Mouse (Mus musculus) liver, adult (tissue): ENCODE results near the gene Pigg.

Experiments used
- GATA4 ChIP-seq: IDR thresholded peaks from 2 replicates; pipeline ENCODE4 v1.6.1; 2014; ENCODE audit warnings: mild to moderate bottlenecking, low read length; ENCODE audit not compliant: insufficient replicate concordance

The Pigg gene

DNA sequence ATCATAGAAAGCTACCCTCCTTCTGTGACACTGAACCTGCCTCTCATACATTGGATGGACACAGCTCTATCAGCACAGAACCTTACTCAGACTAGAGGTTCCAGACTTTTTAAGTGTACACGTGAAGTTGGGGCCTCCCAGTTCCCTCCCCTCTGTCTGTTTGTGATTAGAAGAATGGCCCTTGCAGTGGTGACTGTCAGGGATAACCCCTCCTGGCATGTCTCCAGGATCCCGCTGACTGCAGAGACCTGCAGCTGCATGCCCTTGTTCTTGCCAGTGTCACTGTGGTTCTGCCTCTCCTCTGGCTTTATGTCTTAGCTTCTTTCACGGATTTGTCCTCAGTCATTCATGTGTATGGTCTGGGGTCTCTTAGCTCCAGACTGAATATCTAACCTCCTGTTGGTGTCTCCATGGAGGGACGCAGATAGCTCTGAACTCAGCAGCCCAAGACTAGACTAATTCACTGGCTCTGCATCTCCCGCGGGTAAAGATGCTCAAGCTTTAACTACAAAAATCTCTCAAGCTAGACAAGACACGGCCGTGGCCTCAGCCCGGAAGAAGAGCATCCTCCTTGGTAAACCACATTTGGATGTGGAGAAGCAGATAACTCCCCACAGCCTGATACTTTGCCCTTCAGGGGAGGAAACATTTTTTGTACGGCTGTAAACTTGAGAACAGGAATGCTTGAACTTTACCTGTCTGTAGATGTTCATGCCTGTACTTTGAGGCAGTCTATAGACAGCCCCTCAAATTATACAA lies 33.1 kb downstream of the Pigg start:
- TF ChIP-seq GATA4: no peak

DNA sequence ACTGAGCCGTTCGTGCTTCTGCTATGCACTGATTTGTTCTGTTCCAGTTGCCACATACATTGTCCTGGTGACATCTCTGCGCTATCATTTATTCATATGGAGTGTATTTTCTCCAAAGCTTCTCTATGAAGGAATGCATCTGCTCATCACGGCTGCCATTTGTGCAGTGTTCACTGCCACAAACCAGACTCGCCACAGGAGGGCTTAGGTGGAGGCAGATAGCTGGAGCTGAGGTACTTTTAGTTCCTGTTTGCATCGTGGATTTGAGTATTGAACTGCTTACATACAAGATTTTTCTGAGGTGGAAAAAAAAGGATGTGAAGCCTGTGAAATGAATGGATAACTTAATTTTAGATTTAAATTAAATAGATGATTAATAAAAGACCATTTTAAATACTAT lies 35.4 kb downstream of the Pigg start:
- no peak for TF ChIP-seq GATA4

DNA sequence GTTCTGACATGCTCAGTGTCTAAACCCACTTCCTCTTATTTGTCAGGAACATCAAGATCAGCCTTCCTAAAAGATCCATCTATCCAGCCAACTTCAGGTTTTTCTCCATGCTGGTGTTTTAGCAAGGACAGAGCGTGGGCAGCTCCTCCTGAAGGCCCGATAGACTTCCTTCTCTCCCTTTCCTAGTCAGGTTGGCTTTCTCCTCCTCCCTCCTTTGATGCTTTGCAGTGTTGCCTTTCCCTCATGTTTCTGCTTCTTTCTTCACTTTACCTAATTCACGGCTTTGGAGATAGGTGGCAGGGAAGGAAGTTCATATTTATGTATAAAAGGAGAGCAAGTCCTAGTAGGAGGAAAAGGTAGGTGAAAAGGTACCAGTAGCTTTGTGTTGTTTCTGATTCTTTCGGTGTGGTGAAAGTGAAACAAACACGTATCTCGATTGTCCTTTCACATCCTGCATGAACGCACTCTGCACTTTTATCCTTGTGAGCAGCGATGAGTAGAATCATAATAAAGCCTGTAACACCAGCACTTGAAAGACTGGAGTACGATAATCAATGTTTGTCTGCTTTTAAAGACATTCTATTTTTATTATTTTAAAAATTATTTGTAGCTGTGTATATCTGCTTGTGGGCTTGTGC lies 37.2 kb downstream of the Pigg start:
- no peak for TF ChIP-seq GATA4

DNA sequence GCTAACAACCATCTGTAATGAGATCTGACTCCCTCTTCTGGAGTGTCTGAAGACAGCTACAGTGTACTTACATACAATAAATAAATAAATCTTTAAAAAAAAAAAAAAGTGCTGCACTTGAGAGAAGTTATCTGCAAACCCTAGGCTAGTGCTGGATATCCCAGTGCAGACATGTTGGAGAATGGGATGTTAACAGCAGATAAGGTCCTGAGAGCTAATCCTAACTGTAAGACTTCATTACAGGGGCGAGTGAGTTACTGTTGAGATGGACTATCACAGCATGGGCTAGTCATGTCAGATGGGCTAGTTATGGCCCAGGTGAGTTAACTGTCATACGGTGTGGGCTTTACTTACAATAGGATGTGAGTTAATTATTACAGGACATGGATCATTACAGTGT lies 41.6 kb downstream of the Pigg start:
- no peak for TF ChIP-seq GATA4

DNA sequence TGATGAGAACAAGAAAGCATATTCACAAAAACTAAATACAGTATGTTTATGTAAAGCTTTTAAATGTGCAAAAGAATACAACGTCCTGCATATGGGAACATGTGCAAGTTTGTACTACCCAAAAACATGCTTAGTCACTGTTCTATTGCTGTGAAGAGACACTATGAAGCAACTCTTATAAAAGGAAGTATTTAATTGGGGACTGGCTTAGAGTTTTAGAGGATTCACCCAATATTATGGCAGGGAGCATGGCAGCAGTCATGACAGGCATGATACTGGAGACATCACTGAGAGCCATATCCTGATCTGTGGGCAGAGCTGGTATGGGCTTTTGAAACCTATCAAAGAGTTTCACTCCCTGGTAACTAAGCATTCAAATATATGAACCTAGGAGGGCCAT lies 45.5 kb downstream of the Pigg start:
- TF ChIP-seq GATA4: no peak

DNA sequence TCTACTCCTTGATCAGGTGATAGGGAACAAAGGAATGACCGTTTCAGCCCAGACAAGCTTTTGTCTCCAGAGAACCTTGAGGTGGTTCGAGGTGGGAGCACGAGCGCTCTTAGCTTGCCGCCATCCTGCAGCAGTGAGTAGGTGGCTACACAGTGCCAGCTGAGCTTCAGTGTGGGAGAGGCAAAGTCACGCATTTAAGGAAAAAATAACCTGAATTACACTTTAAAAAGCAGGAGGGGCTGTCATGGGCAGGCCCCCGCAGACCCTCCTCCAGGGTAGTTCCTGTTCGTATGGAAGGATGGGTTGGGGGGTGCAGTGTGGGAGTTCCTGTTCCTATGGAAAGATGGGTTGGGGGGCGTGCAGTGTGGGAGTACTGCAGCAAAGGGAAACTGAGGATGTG lies 47.1 kb downstream of the Pigg start:
- TF ChIP-seq GATA4: no peak

DNA sequence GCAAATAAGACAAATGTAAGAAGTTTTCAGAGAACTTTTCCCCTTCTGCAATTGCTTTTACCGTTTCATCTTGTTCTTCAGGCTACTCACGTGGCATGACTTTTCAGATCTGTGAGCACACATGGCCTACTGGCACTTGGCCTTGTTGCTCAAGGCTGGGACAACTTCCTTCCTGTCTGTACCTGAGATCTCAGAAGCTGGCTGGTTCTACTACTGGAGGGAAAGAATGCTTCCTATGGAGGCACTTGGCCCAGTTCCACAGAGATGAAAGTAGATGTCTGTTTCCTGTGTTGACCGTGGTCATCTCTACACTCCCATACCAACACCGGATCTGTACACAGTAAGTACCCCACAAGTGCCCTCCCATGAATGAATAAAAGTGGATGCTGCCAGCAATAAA lies 47.8 kb downstream of the Pigg start:
- no peak for TF ChIP-seq GATA4

DNA sequence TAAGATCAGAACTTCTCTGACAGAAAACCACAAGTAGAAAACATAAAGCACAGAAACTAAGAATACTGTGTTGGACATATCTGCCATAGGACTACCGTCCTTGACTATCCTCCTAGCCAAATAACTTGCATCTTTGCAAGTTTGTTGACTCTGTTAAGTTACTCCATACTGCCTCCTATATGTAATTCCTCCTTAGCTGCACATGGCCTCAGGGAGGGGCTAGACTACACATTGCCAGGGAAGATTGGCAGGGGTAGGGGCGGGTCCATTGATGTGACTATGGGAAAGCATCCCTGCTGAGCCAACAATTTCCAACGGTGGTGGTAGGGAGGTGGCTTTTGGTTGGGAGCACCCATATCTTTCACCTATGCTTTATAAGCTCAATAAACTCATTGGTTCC lies 49.9 kb downstream of the Pigg start:
- no peak for TF ChIP-seq GATA4

DNA sequence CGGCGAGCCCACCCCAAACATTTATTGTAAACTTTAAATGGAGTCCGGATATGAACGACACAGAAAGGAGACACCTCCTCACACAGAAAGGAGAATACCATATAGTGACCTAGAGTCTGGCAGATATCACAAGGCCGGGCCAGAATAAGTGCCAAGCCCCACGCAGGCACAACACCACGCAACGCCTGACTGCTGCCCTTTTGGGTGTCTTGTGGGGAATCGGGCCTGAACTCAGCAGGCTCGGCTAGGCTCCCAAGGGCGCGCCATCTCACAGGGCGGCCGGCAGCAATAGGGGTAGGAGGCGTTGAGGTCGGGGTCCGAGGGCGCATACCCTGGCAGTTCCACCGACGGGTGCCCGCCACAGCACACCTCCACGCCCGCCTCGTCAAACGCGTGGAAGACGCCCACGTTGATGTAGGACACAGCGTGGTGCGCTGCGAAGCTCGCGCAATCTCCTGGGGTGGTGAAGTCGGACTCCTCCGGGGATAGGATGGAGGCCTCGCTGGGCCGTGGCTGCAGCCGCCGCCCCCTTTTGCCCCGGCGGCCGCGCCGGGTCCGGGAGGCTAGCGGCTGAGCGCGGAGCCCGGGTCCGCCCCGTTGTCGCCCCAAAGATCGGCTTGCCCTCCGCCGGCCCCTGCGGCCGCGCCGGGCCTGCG lies 54.0 kb downstream of the Pigg start:
- TF ChIP-seq GATA4: no peak

DNA sequence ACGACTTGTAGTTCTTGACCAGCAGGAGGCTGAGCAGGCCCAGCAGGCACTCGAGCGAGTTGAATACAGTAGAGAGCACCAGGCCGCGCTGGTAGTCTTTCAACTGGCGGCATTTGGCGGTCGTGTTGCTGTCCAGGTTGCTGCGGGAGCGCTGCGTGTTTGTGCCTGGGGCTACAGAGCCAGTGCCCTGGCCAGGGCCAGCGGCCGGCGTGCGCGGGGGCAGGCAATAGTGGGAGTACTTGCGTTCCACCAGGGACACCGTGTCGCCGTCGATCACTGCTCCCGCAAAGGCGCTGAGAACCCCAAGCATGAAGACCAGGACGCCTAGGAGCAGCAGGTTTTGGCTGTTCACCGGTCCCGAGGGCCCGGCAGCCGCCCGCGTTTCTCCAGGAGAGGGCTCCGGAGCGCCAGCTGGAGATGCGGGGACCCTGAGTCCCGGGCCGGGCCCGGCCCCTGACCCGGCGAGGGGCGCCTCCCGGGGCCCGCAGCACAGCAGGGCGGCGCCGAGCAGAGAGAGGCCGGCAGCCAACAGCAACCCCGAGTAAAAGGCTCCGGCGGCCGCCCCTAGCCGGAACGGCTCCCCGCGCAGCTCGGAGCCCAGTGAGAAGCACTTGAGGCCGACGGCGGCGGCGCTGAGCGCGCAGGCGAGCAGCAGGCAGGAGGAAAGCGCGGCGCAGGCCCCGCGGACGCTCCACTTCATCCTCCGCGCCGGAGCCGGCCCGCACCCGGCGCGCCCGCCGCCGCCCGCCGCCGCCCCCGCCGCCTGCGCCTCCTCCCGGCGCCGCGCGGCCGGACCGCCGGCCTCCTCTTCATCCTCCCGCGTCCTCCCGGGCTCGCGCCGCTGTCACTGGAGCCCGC lies 54.8 kb downstream of the Pigg start:
- no peak for TF ChIP-seq GATA4

DNA sequence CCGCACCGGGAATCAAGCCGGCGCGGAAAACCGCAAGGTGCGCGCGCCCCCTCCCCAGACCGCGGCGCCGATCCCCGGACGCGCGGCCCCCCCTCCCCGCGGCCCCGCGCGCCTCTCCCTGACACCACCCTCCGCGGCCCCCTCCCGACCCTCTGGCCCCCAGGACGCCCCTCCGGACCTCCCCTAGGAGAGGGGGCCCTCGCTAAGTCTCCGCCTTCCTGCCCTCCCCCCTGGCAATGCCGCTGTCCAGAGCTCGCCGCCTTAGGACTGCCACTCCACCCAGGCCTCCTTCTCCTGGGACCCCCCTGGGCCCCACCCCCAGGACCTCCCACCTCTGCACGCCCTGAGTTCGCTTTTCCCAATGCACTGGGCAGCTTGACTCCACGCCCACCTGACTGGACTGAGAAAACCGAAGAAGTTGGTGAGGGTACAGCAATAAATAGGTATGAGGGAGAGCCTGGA lies 55.5 kb downstream of the Pigg start, which contains the start of gene Gm42517:
Gene Gm42517 (minus strand): TSS at position 52 of the 462 bp plus-strand sequence.
- no peak for TF ChIP-seq GATA4

DNA sequence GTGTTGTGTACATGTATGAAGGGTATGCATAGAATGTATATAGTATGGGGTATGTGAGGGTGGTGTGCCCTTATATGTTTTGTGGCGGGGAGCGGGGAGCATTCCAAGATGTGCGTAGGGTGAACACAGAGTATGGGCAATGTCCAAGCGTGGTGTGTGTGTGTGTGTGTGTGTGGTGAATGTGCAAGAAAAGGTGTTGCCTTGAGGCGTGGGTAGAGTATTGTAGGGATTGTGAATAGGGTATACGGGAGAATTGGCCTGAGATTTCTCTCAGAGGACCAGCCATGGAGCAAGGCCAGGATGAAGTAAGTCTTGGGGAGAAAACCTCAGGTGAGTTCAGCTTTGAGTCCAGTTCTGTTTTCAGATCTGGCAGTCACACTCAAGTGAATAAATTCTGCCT lies 56.0 kb downstream of the Pigg start:
- TF ChIP-seq GATA4: no peak

DNA sequence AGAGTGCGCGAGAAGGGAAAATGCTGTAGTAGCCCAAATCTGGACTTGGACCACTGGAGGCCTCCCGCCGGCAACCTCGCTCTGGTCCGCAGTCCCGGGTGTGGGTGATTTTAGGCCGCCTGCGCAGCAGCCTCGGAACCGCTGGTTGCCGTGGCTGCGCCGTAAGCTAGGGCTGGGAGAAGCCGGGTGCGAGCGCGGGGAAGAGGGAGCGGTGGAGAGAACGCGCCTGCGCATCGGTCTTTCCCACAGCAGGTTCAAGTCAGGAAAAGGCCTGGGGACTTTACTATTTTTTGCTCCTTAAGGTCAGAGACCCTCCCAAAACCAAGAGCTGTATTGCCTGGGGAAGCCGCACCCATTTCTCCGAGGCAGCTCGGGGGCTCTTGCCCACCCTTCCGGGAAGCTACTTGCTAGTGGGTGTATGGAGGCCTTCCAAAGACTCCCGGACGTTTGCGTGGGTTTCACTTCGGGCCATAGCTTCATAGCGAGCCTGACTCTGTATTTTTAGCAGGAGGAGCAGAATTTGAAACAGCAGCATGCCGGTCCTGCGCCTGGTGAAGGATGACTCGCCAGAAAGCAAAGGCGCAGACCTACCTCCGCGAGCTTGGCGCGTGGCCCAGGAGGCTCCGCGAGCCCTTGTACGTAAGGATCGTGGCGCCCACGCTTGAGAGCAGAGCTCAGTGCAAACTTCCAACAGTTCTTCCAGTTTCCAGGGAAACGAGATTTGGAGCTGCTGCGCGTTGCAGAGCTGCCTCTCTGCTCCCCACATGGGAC lies 56.6 kb downstream of the Pigg start:
- TF ChIP-seq GATA4: no peak

DNA sequence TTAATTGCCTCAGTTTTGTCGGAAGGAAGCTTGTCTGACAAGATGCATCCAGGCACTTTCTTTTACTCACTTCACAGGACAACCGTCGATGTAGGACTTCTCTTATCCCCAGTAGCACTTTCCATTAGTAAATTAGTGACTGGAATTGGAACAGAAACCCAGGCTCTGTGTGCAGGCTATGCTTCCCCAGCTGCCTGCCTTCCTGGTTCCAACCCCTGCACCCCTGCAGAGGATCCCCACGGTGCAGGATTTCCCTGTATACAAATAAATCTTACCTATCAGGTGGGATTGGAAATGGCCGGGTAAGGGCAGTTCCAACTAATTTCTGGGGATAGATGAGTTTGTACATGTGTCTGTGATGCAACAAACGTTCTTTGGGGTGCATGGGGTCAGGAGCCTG lies 57.6 kb downstream of the Pigg start:
- no peak for TF ChIP-seq GATA4

DNA sequence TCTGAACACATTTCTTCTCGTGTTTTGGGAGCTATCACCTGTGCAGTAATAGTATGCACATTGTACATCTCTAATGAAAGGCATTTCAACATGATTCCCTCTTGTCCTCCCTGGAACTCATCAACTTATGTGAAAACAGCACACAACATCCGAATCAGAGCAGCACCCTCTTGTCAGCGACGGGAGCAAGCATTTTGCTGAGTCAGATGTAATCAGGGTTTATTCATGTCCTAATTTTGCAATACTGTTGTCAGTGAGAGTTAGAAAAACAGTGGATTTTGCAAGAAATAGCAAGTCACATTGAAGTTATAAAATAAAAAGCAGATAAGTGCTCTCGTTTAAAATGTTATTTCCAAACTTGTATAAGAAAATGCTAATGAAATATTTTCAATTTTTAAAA lies 61.7 kb downstream of the Pigg start:
- no peak for TF ChIP-seq GATA4

DNA sequence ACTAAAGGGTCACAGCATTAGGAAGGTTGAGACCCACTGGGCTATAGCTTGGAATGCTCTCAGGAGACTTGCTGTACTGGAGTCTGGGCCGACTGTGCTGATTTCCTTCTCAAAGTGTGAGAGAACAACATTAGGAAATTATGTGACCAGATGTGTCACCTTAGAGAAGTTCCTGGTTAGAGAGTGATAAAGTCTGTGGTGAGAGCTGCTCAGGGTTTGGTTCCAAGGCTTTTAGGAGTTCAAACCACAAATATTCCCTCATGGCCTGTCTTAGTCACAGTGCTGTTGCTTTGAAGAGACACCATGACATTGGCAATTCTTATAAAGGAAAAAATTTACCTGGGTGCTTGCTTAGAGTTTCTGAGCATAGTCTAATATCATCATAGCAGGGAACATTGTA lies 63.6 kb downstream of the Pigg start:
- TF ChIP-seq GATA4: no peak
